Mouse (Mus musculus): ENCODE results near the gene Hs6st3.

DNA sequence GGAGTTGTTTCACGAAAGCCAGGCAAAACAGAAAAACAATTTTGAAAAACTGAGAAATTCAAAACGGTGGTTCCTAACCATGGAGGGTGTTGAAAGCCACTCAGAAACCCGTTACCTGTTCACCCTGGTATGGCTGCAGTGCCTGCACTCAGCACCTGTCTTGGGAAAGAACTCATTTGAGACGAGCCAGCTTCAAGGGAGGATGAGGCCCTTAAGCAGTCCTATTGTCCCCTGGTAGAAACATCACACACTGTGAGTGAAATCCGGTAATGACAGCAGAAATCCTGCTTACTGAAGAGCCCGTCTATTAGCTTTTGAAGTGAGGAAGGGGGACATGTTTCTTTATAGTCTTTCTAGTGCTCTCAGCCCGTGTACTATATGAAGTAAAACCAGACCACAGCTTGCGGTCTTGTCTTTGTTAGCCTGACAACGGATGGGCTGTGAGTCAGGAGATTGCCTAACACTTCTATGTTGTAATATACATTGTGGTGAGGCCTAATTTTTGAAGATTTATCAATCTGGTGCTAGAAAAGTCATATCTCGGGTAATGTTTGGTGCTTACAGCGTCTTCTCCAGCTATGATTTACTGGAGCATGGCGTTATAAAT is 641.9 kb downstream of the Hs6st3 start:
- TF ChIP-seq CTCF (IDR thresholded peaks at IDR 0.05; ENCODE audit: low read depth) (no peak), EP300 (IDR thresholded peaks at IDR 0.05; ENCODE audit: low read depth) (no peak)

All from liver, embryonic 14.5 days (tissue).